ENCODE assay signal across 23 mouse cellular contexts in the genomic region with DNA sequence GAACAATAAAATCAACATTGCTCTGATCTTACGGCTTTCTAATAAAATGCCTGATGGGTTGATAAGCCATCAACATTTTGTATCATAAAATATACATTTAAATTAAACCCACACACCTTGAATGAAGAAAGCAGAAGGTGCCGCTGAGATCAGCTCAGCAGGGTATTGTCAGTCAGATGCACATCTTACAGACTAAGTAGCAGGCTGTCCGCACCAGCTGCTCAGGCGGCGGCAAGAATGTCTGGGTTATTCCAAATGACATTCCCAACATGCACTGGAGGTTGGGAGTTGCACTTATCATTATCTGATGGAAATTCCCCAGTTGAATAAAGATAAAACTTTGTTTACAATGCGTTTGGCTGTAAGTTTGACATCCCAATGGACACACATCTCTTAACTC. TPM values are rescaled to one million over a fixed set of nuclear protein-coding genes. Genes with fewer than 3 reads are reported as not detected.
DNase-seq lines count a peak whose midpoint lies in the region; ATAC-seq and TF ChIP-seq lines count a peak whose summit lies in the region.
"Had no signal": no experiment of that assay in that cellular context is flagged by ENCODE, and none has a peak within 500 bp of the region (broad histone marks: within the 10 kb centered on the region; RNA-seq: fewer than 3 reads in every experiment).

No protein-coding gene starts in this region.

- no peak overlapping the region for H3K27ac ChIP-seq in hindbrain, embryonic 11.5 days (ENCODE audit: low read depth, low read length)
- H3K27ac ChIP-seq in hindbrain, embryonic 13.5 days, result no peak overlapping the region
- H3K27ac ChIP-seq in lung, embryonic 14.5 days (ENCODE audit: low read depth), result no peak overlapping the region
- H3K27ac ChIP-seq: embryonic facial prominence, embryonic 12.5 days; forebrain, embryonic 15.5 days; limb, embryonic 15.5 days; liver, embryonic 15.5 days had no signal

- TF ChIP-seq CTCF in lung, embryonic 14.5 days (IDR thresholded peaks at IDR 0.05; ENCODE audit: low read depth), result no peak

- no peak overlapping the region for H3K4me2 ChIP-seq in hindbrain, embryonic 11.5 days (replicated peaks; ENCODE audit: low read depth, low read length)
- no peak overlapping the region for H3K4me2 ChIP-seq in hindbrain, embryonic 13.5 days
- no peak overlapping the region for H3K4me2 ChIP-seq in lung, embryonic 14.5 days
- H3K4me2 ChIP-seq: embryonic facial prominence, embryonic 12.5 days; forebrain, embryonic 15.5 days; heart, embryonic 12.5 days; limb, embryonic 15.5 days; liver, embryonic 15.5 days had no signal

- WGBS in hindbrain, embryonic 11.5 days, result 35% methylated on average over 6 of the region's 6 CpGs
- 22% methylated on average over 6 of the region's 6 CpGs for WGBS in hindbrain, embryonic 13.5 days
- WGBS in lung, embryonic 14.5 days, result 63% methylated on average over 6 of the region's 6 CpGs

- H3K4me3 ChIP-seq in hindbrain, embryonic 11.5 days (ENCODE audit: low read depth, low read length), result no peak overlapping the region
- no peak overlapping the region for H3K4me3 ChIP-seq in hindbrain, embryonic 13.5 days
- no peak overlapping the region for H3K4me3 ChIP-seq in lung, embryonic 14.5 days (ENCODE audit: low read depth, low read length)
- H3K4me3 ChIP-seq: embryonic facial prominence, embryonic 12.5 days; erythroblast, embryonic 14.5 days; forebrain, embryonic 15.5 days; heart, embryonic 12.5 days; limb, embryonic 15.5 days; liver, embryonic 15.5 days had no signal

- H3K9me3 ChIP-seq in hindbrain, embryonic 11.5 days (ENCODE audit: control insufficient read depth, low read length), result no peaks in the 10 kb centered on the region
- H3K9me3 ChIP-seq in hindbrain, embryonic 13.5 days, result no peaks in the 10 kb centered on the region
- H3K9me3 ChIP-seq in lung, embryonic 14.5 days (ENCODE audit: low read depth, low read length), result no peaks in the 10 kb centered on the region
- H3K9me3 ChIP-seq: embryonic facial prominence, embryonic 12.5 days; forebrain, embryonic 15.5 days; G1E; heart, embryonic 12.5 days; limb, embryonic 15.5 days; liver, embryonic 15.5 days had no signal

- no peaks in the 10 kb centered on the region for H3K27me3 ChIP-seq in hindbrain, embryonic 11.5 days (ENCODE audit: control insufficient read depth, insufficient read depth, low read length)
- no peaks in the 10 kb centered on the region for H3K27me3 ChIP-seq in hindbrain, embryonic 13.5 days
- no peaks in the 10 kb centered on the region for H3K27me3 ChIP-seq in lung, embryonic 14.5 days (ENCODE audit: insufficient read depth, low read length)
- H3K27me3 ChIP-seq: embryonic facial prominence, embryonic 12.5 days; forebrain, embryonic 15.5 days; heart, embryonic 12.5 days; limb, embryonic 15.5 days; liver, embryonic 15.5 days had no signal

- H3K4me1 ChIP-seq in hindbrain, embryonic 11.5 days (replicated peaks; ENCODE audit: control insufficient read depth, insufficient read depth, low read length), result no peaks in the 10 kb centered on the region
- H3K4me1 ChIP-seq in hindbrain, embryonic 13.5 days (replicated peaks), result peaks cover 16% of the 10 kb centered on the region
- no peaks in the 10 kb centered on the region; the same call in 1 of the 2 replicates for H3K4me1 ChIP-seq in lung, embryonic 14.5 days (ENCODE audit: insufficient read depth)
- H3K4me1 ChIP-seq: embryonic facial prominence, embryonic 12.5 days; forebrain, embryonic 15.5 days; heart, embryonic 12.5 days; limb, embryonic 15.5 days; liver, embryonic 15.5 days had no signal

- peak; percentile 40 for DNase-seq in hindbrain, embryonic 11.5 days (ENCODE audit: low spot score)
- DNase-seq in lung, embryonic 14.5 days, result peak; percentile 31
- DNase-seq in lung, postnatal 4 days, result no peak
- DNase-seq in R1 (ENCODE audit: low read depth, low spot score), result peak; percentile 83
- peak; percentile 28 for DNase-seq in embryo, embryonic 11 days
- no peak for DNase-seq in thymus, postnatal 36 days
- DNase-seq: adrenal gland, postnatal 25 days; cerebellum, adult 18-20 months; cerebellum, postnatal 36 days; gastrocnemius, postnatal 36 days; heart, postnatal 14 days; kidney, adult 8-10 months; retina, postnatal 1 day; thymus, postnatal 14 days had no signal

- no peak overlapping the region for H3K9ac ChIP-seq in hindbrain, embryonic 11.5 days (ENCODE audit: low read depth, low read length)
- no peak overlapping the region for H3K9ac ChIP-seq in hindbrain, embryonic 13.5 days
- H3K9ac ChIP-seq in lung, embryonic 14.5 days, result no peak overlapping the region
- H3K9ac ChIP-seq: embryonic facial prominence, embryonic 12.5 days; forebrain, embryonic 15.5 days; heart, embryonic 12.5 days; limb, embryonic 15.5 days; liver, embryonic 15.5 days had no signal

- ATAC-seq in hindbrain, embryonic 11.5 days (ENCODE audit: low FRiP score), result no peak
- ATAC-seq in hindbrain, embryonic 13.5 days (ENCODE audit: low FRiP score), result no peak
- ATAC-seq in lung, embryonic 14.5 days (ENCODE audit: insufficient read depth), result no peak
- ATAC-seq: forebrain, embryonic 15.5 days; lung, postnatal 0 days had no signal

- H3K36me3 ChIP-seq in hindbrain, embryonic 11.5 days (ENCODE audit: control insufficient read depth, insufficient read depth, low read length), result no peaks in the 10 kb centered on the region
- peaks cover 53% of the 10 kb centered on the region for H3K36me3 ChIP-seq in hindbrain, embryonic 13.5 days
- H3K36me3 ChIP-seq in lung, embryonic 14.5 days (ENCODE audit: insufficient read depth), result 0 out of 2 replicates have a peak, but pooled peaks cover 5% of the 10 kb centered on the region
- H3K36me3 ChIP-seq: embryonic facial prominence, embryonic 12.5 days; liver, embryonic 15.5 days had no signal

RNA-seq across cellular contexts. Expression of a gene that starts 39.6 kb away (rescaled TPM):
- polyA plus RNA-seq in hindbrain, embryonic 11.5 days (2014; fragmentation: Nextera tagmentation; extraction: Ambion mirVana), result 4.2 and 5.0 TPM in 2 replicates
- polyA plus RNA-seq in hindbrain, embryonic 13.5 days (2015; fragmentation: Nextera tagmentation; extraction: Ambion mirVana), result 14.7 and 16.1 TPM in 2 replicates
- polyA plus RNA-seq in lung, embryonic 14.5 days (2014; fragmentation: Nextera tagmentation; extraction: Ambion mirVana), result 0.99 and 1.0 TPM in 2 replicates
- polyA plus RNA-seq: erythroblast, embryonic 14.5 days had no signal

Comparison
In these comparisons a context has a peak if more than half of its experiments do, and no peak if none do; other contexts are left out.
1. DNase-seq: peak in hindbrain, embryonic 11.5 days (single experiment), lung, embryonic 14.5 days (single experiment), R1 (single experiment) and embryo, embryonic 11 days (single experiment); none in lung, postnatal 4 days (0 of 2) and thymus, postnatal 36 days (0 of 2).